9 mouse cellular contexts compared by ENCODE assay signal in genomic region chr3:88622113-88622940, GRCm38 (mm10). TPM values are rescaled to one million over a fixed set of nuclear protein-coding genes. Genes with fewer than 3 reads are reported as not detected.
A peak's percentile ranks its signal among the peaks of the same experiment; 100 is the strongest.
DNase-seq lines count a peak whose midpoint lies in the region; ATAC-seq lines count a peak whose summit lies in the region.
"Had no signal": no experiment of that assay in that cellular context is flagged by ENCODE, and none has a peak within 500 bp of the region (broad histone marks: within the 10 kb centered on the region; RNA-seq: fewer than 3 reads in every experiment).

No protein-coding gene starts in this region.

- peaks cover 40% of the 10 kb centered on the region for H3K4me1 ChIP-seq in brown adipose tissue, adult 24 weeks (ENCODE audit: control insufficient read depth, insufficient read depth, insufficient read length, low read length)
- peaks cover 58% of the 10 kb centered on the region for H3K4me1 ChIP-seq in kidney, embryonic 14.5 days (ENCODE audit: control insufficient read depth, insufficient read depth, low read length)
- H3K4me1 ChIP-seq in stomach, embryonic 16.5 days (ENCODE audit: control insufficient read depth, insufficient read depth, low read length), result peaks cover 39% of the 10 kb centered on the region

- DNase-seq in spleen, postnatal 10 days (ENCODE audit: low spot score in 2 of 2), result peak; percentile 43 to 47
- no peak for DNase-seq in spleen, postnatal 4 days (ENCODE audit: low spot score in 2 of 2)
- peak; percentile 76 for DNase-seq in heart, adult 8-10 months (ENCODE audit: low spot score)
- peak; percentile 79 for DNase-seq in lung, postnatal 14 days
- no peak for DNase-seq in urinary bladder, postnatal 10 days (ENCODE audit: low spot score)

- peak overlapping the region; percentile 88 for H3K4me3 ChIP-seq in brown adipose tissue, adult 24 weeks (ENCODE audit: insufficient read depth, low read depth, low read length)
- H3K4me3 ChIP-seq in kidney, embryonic 14.5 days (ENCODE audit: low read length), result peak overlapping the region; percentile 67
- H3K4me3 ChIP-seq in stomach, embryonic 16.5 days (replicated peaks; ENCODE audit: low read length), result peak overlapping the region; percentile 87

- peaks cover 9% of the 10 kb centered on the region; the same call in 1 of the 2 replicates for H3K36me3 ChIP-seq in kidney, embryonic 14.5 days (ENCODE audit: control insufficient read depth, insufficient read depth, low read length)
- no peaks in the 10 kb centered on the region for H3K36me3 ChIP-seq in stomach, embryonic 16.5 days (ENCODE audit: control insufficient read depth, insufficient read depth, low read length)

- peak overlapping the region; percentile 95 for H3K4me2 ChIP-seq in kidney, embryonic 14.5 days (replicated peaks; ENCODE audit: low read depth, low read length)
- H3K4me2 ChIP-seq in stomach, embryonic 16.5 days (ENCODE audit: low read depth, low read length), result peak overlapping the region; percentile 94

- H3K9ac ChIP-seq in kidney, embryonic 14.5 days (ENCODE audit: low read depth, low read length), result peak overlapping the region; percentile 86
- peak overlapping the region; percentile 98 for H3K9ac ChIP-seq in stomach, embryonic 16.5 days (ENCODE audit: low read length)

- H3K27ac ChIP-seq in brown adipose tissue, adult 24 weeks (replicated peaks; ENCODE audit: low read depth, low read length), result peak overlapping the region; percentile 98
- peak overlapping the region; percentile 97 for H3K27ac ChIP-seq in kidney, embryonic 14.5 days (ENCODE audit: low read depth, low read length)
- peak overlapping the region; percentile 98 for H3K27ac ChIP-seq in stomach, embryonic 16.5 days (ENCODE audit: low read length)

- under 1% methylated on average over 24 of the region's 24 CpGs for WGBS in kidney, embryonic 14.5 days
- WGBS in stomach, embryonic 16.5 days, result under 1% methylated on average over 24 of the region's 24 CpGs

- ATAC-seq in kidney, embryonic 14.5 days (ENCODE audit: low FRiP score, low TSS enrichment), result no peak
- ATAC-seq in stomach, embryonic 16.5 days (ENCODE audit: insufficient read depth, low FRiP score), result no peak

- H3K27me3 ChIP-seq in kidney, embryonic 14.5 days (ENCODE audit: control insufficient read depth, insufficient read depth, low read length), result no peaks in the 10 kb centered on the region
- H3K27me3 ChIP-seq in stomach, embryonic 16.5 days (ENCODE audit: control insufficient read depth, insufficient read depth, low read length), result no peaks in the 10 kb centered on the region

- no peaks in the 10 kb centered on the region for H3K9me3 ChIP-seq in kidney, embryonic 14.5 days (ENCODE audit: control insufficient read depth, low read length)
- no peaks in the 10 kb centered on the region for H3K9me3 ChIP-seq in stomach, embryonic 16.5 days (replicated peaks; ENCODE audit: control insufficient read depth, low read length)

RNA-seq across cellular contexts. Expression of gene Arhgef2, which starts 16.6 kb away (rescaled TPM):
- 13.7 and 23.6 TPM in 2 replicates for polyA plus RNA-seq in brown adipose tissue, adult 24 weeks (2012; ENCODE audit: insufficient read depth, insufficient read length, missing spikeins)
- total RNA-seq in heart, adult 8-10 months (2022), result 10 to 100 TPM; 38.8 to 45.9 (median 41.4) TPM
- 110 and 127 TPM in 2 replicates for polyA plus RNA-seq in kidney, embryonic 14.5 days (2014; fragmentation: Nextera tagmentation; extraction: Ambion mirVana)
- 75.4 and 81.3 TPM in 2 replicates for polyA plus RNA-seq in stomach, embryonic 16.5 days (2015; fragmentation: Nextera tagmentation; extraction: Ambion mirVana)

RNA-seq across cellular contexts. Expression of gene Rxfp4, which starts 30.6 kb away (rescaled TPM):
- not detected in 2 replicates for polyA plus RNA-seq in brown adipose tissue, adult 24 weeks (2012; ENCODE audit: insufficient read depth, insufficient read length, missing spikeins)
- under 1 TPM in 1 of 4 experiments, not detected in 3; 0.23 TPM for total RNA-seq in heart, adult 8-10 months (2022)
- polyA plus RNA-seq in kidney, embryonic 14.5 days (2014; fragmentation: Nextera tagmentation; extraction: Ambion mirVana), result not detected in 2 replicates
- polyA plus RNA-seq in stomach, embryonic 16.5 days (2015; fragmentation: Nextera tagmentation; extraction: Ambion mirVana), result not detected in 2 replicates
- polyA plus RNA-seq: gonadal fat pad, adult 2 months had no signal

RNA-seq across cellular contexts. Expression of gene Ssr2, which starts 46.7 kb away (rescaled TPM):
- polyA plus RNA-seq in brown adipose tissue, adult 24 weeks (2012; ENCODE audit: insufficient read depth, insufficient read length, missing spikeins), result 84.2 and 89.0 TPM in 2 replicates
- total RNA-seq in heart, adult 8-10 months (2022), result 10 to 100 TPM; 60.4 to 67.0 (median 64.4) TPM
- 260 and 303 TPM in 2 replicates for polyA plus RNA-seq in kidney, embryonic 14.5 days (2014; fragmentation: Nextera tagmentation; extraction: Ambion mirVana)
- polyA plus RNA-seq in stomach, embryonic 16.5 days (2015; fragmentation: Nextera tagmentation; extraction: Ambion mirVana), result 307 and 360 TPM in 2 replicates

Comparison
In these comparisons a context has a peak if more than half of its experiments do, and no peak if none do; other contexts are left out.
1. DNase-seq: peak in spleen, postnatal 10 days (2 of 2), heart, adult 8-10 months (single experiment) and lung, postnatal 14 days (single experiment); none in spleen, postnatal 4 days (0 of 2) and urinary bladder, postnatal 10 days (single experiment).
2. Peak in every context shown above with its lines, with median percentiles within 50 percentile points of each other: H3K27ac ChIP-seq and H3K4me3 ChIP-seq.